Mouse (Mus musculus): ENCODE data around the gene Rnf111.

The Rnf111 gene

GRCm38 (mm10) chr9:70401937-70402539 lies 101.5 kb downstream of the Rnf111 start:
- in situ Hi-C loops (cut with MboI, MseI): no loop called here

- in situ Hi-C loops (cut with MboI, MseI): loop anchor here (5.0 to 10.0 kb wide), 2 partner anchors 214 to 371 kb away; no protein-coding TSS in a partner anchor
These were observed 107.4 kb downstream of the Rnf111 start for GRCm38 (mm10) chr9:70396083-70396482.

DNA sequence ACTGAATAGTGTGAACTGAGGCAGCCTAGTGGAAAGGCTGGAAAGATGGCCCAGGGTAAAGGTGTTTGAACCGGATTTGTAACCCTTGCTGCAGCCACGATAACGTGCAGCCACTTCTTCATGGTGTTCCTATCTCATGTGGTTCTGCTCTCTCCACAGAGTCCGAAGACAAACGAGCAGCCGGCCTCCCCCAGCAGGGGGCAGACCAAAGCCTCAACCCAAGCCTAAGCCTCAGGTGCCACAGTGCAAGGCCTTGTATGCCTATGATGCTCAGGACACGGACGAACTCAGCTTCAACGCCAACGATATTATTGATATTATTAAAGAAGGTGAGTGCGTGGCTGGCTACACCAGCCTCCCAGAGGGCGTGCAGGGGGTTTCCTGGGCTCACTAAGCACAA lies 107.9 kb downstream of the Rnf111 start:
- in situ Hi-C loops (cut with MboI, MseI): loop anchor here (5.0 to 10.0 kb wide), 2 partner anchors 213 to 371 kb away; no protein-coding TSS in a partner anchor

DNA sequence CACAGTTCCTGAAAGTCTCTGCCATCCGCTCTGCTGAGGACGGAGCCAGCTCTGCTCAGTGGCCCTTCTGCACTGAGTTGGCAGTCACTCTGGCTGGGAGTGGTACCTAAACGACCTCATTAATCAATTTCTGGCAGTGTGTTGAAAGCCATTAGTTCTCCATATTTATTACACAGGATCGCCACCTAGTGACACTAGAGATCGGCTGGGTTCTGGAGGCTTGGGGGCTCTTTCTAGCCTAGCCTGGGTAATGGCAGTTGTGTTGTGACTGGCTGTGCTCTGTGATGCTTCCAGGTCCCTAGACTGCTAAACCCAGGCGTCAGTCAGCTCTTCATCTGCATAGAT lies 111.0 kb downstream of the Rnf111 start:
- in situ Hi-C loops (cut with MboI, MseI): loop anchor here (5.0 to 10.0 kb wide), 2 partner anchors 285 to 368 kb away; no protein-coding TSS in a partner anchor

DNA sequence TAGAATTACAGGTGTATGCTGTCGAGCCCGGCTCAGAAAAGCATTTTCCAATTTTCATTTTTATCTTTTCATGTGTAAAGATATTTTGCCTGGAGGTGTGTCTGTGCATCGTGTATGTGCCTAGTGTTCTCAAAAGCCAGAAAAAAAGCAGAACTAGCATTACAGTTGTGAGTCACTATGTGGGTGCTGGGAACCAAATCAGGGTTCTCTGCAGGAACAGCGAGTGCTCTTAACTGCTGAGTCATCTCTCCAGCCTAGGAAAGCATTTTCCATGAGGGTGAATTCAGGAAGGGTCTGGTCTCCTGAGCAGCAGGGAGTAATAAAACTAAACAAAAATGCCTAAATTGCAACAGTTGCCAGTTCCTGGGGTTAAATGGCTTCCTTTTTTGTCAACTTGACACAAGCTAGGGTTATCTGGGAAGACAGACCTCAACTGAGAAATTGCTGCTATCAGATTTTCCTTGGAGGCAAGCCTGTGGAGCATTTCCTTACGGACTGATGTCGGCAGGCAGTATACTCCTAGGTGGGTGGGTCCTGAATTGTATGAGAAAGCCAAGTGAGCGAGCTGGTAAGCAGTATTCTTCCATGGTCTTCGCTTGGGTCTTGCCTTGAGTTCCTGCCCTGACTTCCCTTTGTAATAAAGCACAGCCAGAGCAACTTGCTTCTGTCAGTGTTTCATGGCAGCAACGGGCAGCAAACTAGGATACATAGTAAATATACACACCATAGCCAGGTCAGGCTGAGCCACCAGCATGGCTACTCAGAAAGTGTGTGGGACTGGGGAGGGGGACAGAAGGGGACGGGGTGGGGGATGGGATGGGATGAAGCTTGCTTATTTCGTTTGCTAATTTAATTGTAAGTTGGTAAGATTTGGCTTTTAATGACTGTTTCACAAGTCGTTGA lies 111.6 kb downstream of the Rnf111 start:
- in situ Hi-C loops (cut with MboI, MseI): loop anchor here (5.0 to 10.0 kb wide), 2 partner anchors 285 to 367 kb away; no protein-coding TSS in a partner anchor

GRCm38 (mm10) chr9:70391042-70391441 lies 112.5 kb downstream of the Rnf111 start:
- in situ Hi-C loops (cut with MboI, MseI): loop anchor here (5.0 to 10.0 kb wide), 2 partner anchors 284 to 366 kb away; no protein-coding TSS in a partner anchor

DNA sequence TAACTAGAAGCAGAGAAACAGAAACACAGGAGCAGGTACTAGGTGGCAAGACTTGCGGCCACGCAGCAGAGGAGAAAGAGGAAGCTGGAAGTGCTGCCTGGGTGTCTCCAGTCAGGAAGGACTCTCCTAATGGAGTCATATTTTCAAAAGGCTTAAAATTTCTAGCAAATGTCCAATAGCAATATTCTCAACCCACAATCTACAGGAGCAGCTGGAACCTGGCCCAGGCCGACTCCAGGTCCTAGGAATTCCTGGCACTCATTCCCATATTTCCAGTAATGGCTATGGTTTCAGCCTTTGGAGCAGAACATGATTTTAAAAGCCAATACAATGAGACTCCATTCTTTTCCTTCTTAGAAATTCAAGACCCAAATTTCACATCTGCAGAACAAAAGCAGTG lies 114.0 kb downstream of the Rnf111 start:
- in situ Hi-C loops (cut with MboI, MseI): no loop called here

DNA sequence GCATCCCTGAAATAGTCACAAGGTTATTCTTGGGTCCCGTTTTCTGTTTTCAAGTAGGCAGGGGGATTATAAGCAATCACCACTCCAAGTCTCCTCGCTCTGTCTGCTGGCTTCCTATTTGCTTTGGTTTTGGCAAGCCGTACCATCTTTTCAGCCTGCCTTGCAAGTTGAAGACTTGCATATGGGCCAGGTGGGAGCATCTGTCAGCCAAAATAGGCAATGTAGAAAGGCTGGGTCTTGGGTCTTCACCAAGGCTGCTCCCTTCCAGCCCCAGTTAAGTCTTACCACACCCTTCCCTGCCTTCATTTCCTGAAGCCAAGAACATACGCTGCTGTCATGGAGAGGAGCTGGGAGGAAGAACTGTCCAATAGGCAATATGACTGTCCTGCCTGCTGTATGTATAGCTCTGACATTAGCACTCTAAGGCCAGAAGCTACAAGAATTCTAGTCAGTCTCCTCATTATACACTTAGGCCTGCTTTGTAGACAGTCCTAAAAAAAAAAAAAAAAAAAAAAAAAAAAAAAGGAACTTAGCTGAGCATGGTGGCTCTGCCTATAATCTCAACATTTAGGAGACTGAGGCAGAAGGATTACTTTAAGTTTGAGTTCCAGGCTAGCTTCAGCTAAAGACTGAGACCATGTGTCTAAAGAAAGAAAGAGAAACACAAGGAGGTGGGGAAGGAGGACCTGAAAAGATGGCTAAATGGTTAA lies 116.0 kb downstream of the Rnf111 start:
- in situ Hi-C loops (cut with MboI, MseI): no loop called here

- in situ Hi-C loops (cut with MboI, MseI): no loop called here
These were observed 118.4 kb downstream of the Rnf111 start for GRCm38 (mm10) chr9:70384958-70385728.

GRCm38 (mm10) chr9:70384494-70384893 lies 119.0 kb downstream of the Rnf111 start:
- in situ Hi-C loops (cut with MboI, MseI): no loop called here

DNA sequence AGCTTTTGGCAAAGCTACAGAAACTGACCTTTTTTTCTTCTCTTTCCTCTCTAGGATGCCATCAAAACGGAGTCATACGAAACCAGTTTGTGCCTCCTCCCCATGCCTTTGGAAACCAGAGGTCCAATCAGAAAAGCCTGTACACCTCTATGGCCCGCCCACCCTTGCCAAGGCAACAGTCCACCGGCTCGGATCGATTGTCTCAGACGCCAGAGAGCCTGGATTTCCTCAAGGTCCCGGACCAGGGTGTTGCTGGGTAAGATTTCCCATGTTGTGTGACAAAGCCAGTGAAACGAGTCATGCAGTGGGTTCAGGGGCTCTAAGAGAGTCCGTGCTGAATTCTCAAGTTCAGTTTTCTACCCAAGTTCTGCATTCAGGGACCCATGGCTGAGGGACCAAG lies 119.8 kb downstream of the Rnf111 start:
- in situ Hi-C loops (cut with MboI, MseI): no loop called here

GRCm38 (mm10) chr9:70382091-70382490 lies 121.4 kb downstream of the Rnf111 start:
- in situ Hi-C loops (cut with MboI, MseI): no loop called here

- in situ Hi-C loops (cut with MboI, MseI): no loop called here
These were observed 123.7 kb downstream of the Rnf111 start for GRCm38 (mm10) chr9:70379502-70380467.
